Mouse (Mus musculus) stomach, postnatal 0 days (tissue): ENCODE results near the gene Rex1bd.

Experiments
- CTCF ChIP-seq: IDR thresholded peaks from 2 replicates; pipeline ENCODE4 v1.5.1; 2016; ENCODE audit warnings: antibody characterized with exemption, low read depth, mild to moderate bottlenecking, moderate library complexity
- EP300 ChIP-seq: optimal IDR thresholded peaks from 2 replicates; pipeline ENCODE3; 2016; ENCODE audit warnings: antibody characterized with exemption

DNA sequence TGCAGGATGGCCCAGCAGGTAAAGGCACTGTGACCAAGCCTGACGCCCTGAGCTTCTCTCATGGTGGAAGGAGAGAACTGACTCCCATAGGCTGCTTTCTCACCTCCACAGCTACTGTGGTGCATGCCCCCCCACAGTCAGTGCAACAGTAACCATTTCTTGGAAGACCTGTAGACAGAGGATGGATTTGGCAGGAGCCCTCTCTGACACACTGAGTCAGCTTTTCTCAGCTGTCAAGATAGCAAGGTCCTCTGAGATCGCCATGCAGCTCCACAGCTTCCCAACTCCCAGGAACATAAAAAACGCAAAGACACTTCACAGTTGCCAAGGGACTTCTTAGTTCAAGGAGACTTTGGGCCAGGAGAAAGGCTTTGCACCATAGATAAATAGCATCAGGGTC is 48.1 kb downstream of the Rex1bd start:
- TF ChIP-seq CTCF (no peak), EP300 (no peak)
